Mouse (Mus musculus) T-cell, adult 2 months (primary cell): ENCODE data around the gene Bcas1.

Source experiments
- DNase-seq: peaks from one replicate; pipeline ENCODE4 v3.0.0; 2022; ENCODE audit warnings: low spot score

Gene Bcas1

GRCm38 (mm10) chr2:170347131-170347765, 80.4 kb downstream of the Bcas1 start:
- DNase-seq, result peak; percentile 40

- peak; percentile 6 for DNase-seq
Observed at GRCm38 (mm10) chr2:170345410-170345793, 82.2 kb downstream of the Bcas1 start.

- DNase-seq, result no peak
Observed at GRCm38 (mm10) chr2:170344502-170345409, 82.9 kb downstream of the Bcas1 start.

GRCm38 (mm10) chr2:170343819-170344317, 83.8 kb downstream of the Bcas1 start:
- DNase-seq, result no peak

GRCm38 (mm10) chr2:170343133-170343818, 84.4 kb downstream of the Bcas1 start:
- peak; percentile 68 for DNase-seq

GRCm38 (mm10) chr2:170342312-170342830, 85.3 kb downstream of the Bcas1 start:
- DNase-seq, result no peak

- no peak for DNase-seq
Observed at GRCm38 (mm10) chr2:170341179-170341578, 86.5 kb downstream of the Bcas1 start.

GRCm38 (mm10) chr2:170336266-170336760, 91.3 kb downstream of the Bcas1 start:
- DNase-seq, result no peak

GRCm38 (mm10) chr2:170335168-170335567, 92.5 kb downstream of the Bcas1 start:
- no peak for DNase-seq

- no peak for DNase-seq
Observed at GRCm38 (mm10) chr2:170331870-170332269, 95.8 kb downstream of the Bcas1 start.

GRCm38 (mm10) chr2:170330466-170330865, 97.2 kb downstream of the Bcas1 start:
- DNase-seq, result no peak

GRCm38 (mm10) chr2:170329921-170330320, 97.7 kb downstream of the Bcas1 start:
- DNase-seq, result no peak

- DNase-seq, result peak; percentile 46
Observed at GRCm38 (mm10) chr2:170323925-170324347, 103.7 kb downstream of the Bcas1 start.

- DNase-seq, result no peak
Observed at GRCm38 (mm10) chr2:170322013-170322414, 105.6 kb downstream of the Bcas1 start.

- DNase-seq, result no peak
Observed at GRCm38 (mm10) chr2:170321579-170321978, 106.1 kb downstream of the Bcas1 start.

- no peak for DNase-seq
Observed at GRCm38 (mm10) chr2:170319533-170320463, 107.8 kb downstream of the Bcas1 start.

GRCm38 (mm10) chr2:170318713-170319532, 108.7 kb downstream of the Bcas1 start:
- DNase-seq, result peak; percentile 93

- DNase-seq, result no peak
Observed at GRCm38 (mm10) chr2:170316774-170317173, 110.9 kb downstream of the Bcas1 start.

- no peak for DNase-seq
Observed at GRCm38 (mm10) chr2:170316344-170316743, 111.3 kb downstream of the Bcas1 start.

- no peak for DNase-seq
Observed at GRCm38 (mm10) chr2:170310988-170311359, 116.7 kb downstream of the Bcas1 start.
